8 mouse cellular contexts compared by ENCODE assay signal in genomic region chr1:97726730-97727129, GRCm38 (mm10). TPM values are rescaled to one million over a fixed set of nuclear protein-coding genes. Genes with fewer than 3 reads are reported as not detected.
A peak's percentile ranks its signal among the peaks of the same experiment; 100 is the strongest.
DNase-seq lines count a peak whose midpoint lies in the region; ATAC-seq and TF ChIP-seq lines count a peak whose summit lies in the region.

No protein-coding gene starts in this region.

- no peak for TF ChIP-seq POLR2A in heart, adult 2 months (IDR thresholded peaks at IDR 0.05; ENCODE audit: insufficient read depth, low read depth, low read length)

- no peak overlapping the region for H3K4me2 ChIP-seq in heart, embryonic 12.5 days
- no peak overlapping the region for H3K4me2 ChIP-seq in midbrain, embryonic 14.5 days (ENCODE audit: low read length)

- H3K36me3 ChIP-seq in heart, adult 2 months (ENCODE audit: control insufficient read depth, insufficient read depth, low read length), result peaks cover 4% of the 10 kb centered on the region
- peaks cover 29% of the 10 kb centered on the region for H3K36me3 ChIP-seq in heart, embryonic 12.5 days
- H3K36me3 ChIP-seq in midbrain, embryonic 14.5 days (ENCODE audit: control insufficient read depth, insufficient read depth, low read length), result peaks cover 43% of the 10 kb centered on the region
- H3K36me3 ChIP-seq in midbrain, embryonic 10.5 days, result peaks cover 48% of the 10 kb centered on the region

- intact Hi-C loops in heart, adult 2 months (cut with DNase I), result loop anchor here (2.0 kb wide), 1 partner anchor 74 kb away; no protein-coding TSS in a partner anchor

- H3K9ac ChIP-seq in heart, adult 2 months (ENCODE audit: low read depth, low read length), result no peak overlapping the region
- no peak overlapping the region for H3K9ac ChIP-seq in heart, embryonic 12.5 days
- H3K9ac ChIP-seq in midbrain, embryonic 14.5 days (replicated peaks; ENCODE audit: low read length), result no peak overlapping the region

- no peak for ATAC-seq in heart, embryonic 12.5 days (ENCODE audit: insufficient number of reproducible peaks, low FRiP score)
- no peak for ATAC-seq in midbrain, embryonic 14.5 days (ENCODE audit: low FRiP score, low TSS enrichment)
- peak; percentile 89 for ATAC-seq in megakaryocyte-erythroid progenitor cell, adult 5-6 weeks (replicated peaks; ENCODE audit: low FRiP score, low TSS enrichment, poor library complexity, severe bottlenecking)

- DNase-seq in heart, adult 2 months, result no peak
- DNase-seq in midbrain, embryonic 14.5 days, result peak; percentile 35
- no peak for DNase-seq in midbrain, embryonic 10.5 days (ENCODE audit: low spot score)
- DNase-seq in R1 (ENCODE audit: low read depth, low spot score), result peak; percentile 49
- DNase-seq in T-cell, adult 2 months (ENCODE audit: low spot score), result no peak
- DNase-seq in thymus, adult 18-20 months, result no peak

- H3K4me3 ChIP-seq in heart, adult 2 months, result no peak overlapping the region
- no peak overlapping the region for H3K4me3 ChIP-seq in heart, embryonic 12.5 days
- no peak overlapping the region for H3K4me3 ChIP-seq in midbrain, embryonic 14.5 days (replicated peaks; ENCODE audit: low read depth, low read length)
- no peak overlapping the region for H3K4me3 ChIP-seq in midbrain, embryonic 10.5 days

- H3K79me2 ChIP-seq in heart, adult 2 months (replicated peaks; ENCODE audit: control insufficient read depth, insufficient read depth, low read length), result no peaks in the 10 kb centered on the region

- TF ChIP-seq CTCF in heart, adult 2 months (IDR thresholded peaks at IDR 0.05), result peak; percentile 49

- no peaks in the 10 kb centered on the region for H3K27me3 ChIP-seq in heart, adult 2 months (ENCODE audit: control insufficient read depth, insufficient read depth, low read length)
- no peaks in the 10 kb centered on the region for H3K27me3 ChIP-seq in heart, embryonic 12.5 days (replicated peaks)
- no peaks in the 10 kb centered on the region for H3K27me3 ChIP-seq in midbrain, embryonic 14.5 days (ENCODE audit: control insufficient read depth, insufficient read depth, low read length)
- no peaks in the 10 kb centered on the region for H3K27me3 ChIP-seq in midbrain, embryonic 10.5 days (ENCODE audit: low read depth, poor library complexity, severe bottlenecking)

- no peak overlapping the region for H3K27ac ChIP-seq in heart, adult 2 months
- no peak overlapping the region for H3K27ac ChIP-seq in heart, embryonic 12.5 days (ENCODE audit: poor library complexity, severe bottlenecking)
- H3K27ac ChIP-seq in midbrain, embryonic 14.5 days (replicated peaks; ENCODE audit: low read depth, low read length), result no peak overlapping the region
- H3K27ac ChIP-seq in midbrain, embryonic 10.5 days (replicated peaks), result no peak overlapping the region

- no peak for TF ChIP-seq EP300 in heart, adult 2 months (IDR thresholded peaks at IDR 0.05; ENCODE audit: insufficient read depth, low read depth, low read length)

- no peaks in the 10 kb centered on the region for H3K9me3 ChIP-seq in heart, embryonic 12.5 days (replicated peaks)
- no peaks in the 10 kb centered on the region for H3K9me3 ChIP-seq in midbrain, embryonic 14.5 days (ENCODE audit: control insufficient read depth, low read length)
- H3K9me3 ChIP-seq in midbrain, embryonic 10.5 days (replicated peaks), result no peaks in the 10 kb centered on the region

- 73% methylated on average over 2 of the region's 2 CpGs for WGBS in heart, adult 2 months
- 69% methylated on average over 2 of the region's 2 CpGs for WGBS in heart, embryonic 12.5 days
- WGBS in midbrain, embryonic 14.5 days, result 77% methylated on average over 2 of the region's 2 CpGs
- WGBS in midbrain, embryonic 10.5 days, result 72% methylated on average over 2 of the region's 2 CpGs

- H3K4me1 ChIP-seq in heart, adult 2 months (ENCODE audit: control insufficient read depth, insufficient read depth, low read length), result no peaks in the 10 kb centered on the region
- H3K4me1 ChIP-seq in heart, embryonic 12.5 days (replicated peaks), result no peaks in the 10 kb centered on the region
- no peaks in the 10 kb centered on the region for H3K4me1 ChIP-seq in midbrain, embryonic 14.5 days (ENCODE audit: control insufficient read depth, insufficient read depth, low read length)
- no peaks in the 10 kb centered on the region for H3K4me1 ChIP-seq in midbrain, embryonic 10.5 days

RNA-seq across cellular contexts. Expression of gene Gin1, which starts 43.2 kb away (rescaled TPM):
- 1 to 10 TPM; 6.1 to 9.9 TPM for total RNA-seq in heart, adult 2 months (2021)
- polyA plus RNA-seq in heart, adult 2 months (2012; rRNA removed), result 2.7 and 6.1 TPM in 2 replicates
- 17.1 and 17.8 TPM in 2 replicates for polyA plus RNA-seq in heart, embryonic 12.5 days (2016; fragmentation: Nextera tagmentation; extraction: Ambion mirVana)
- 12.7 and 14.6 TPM in 2 replicates for polyA plus RNA-seq in midbrain, embryonic 14.5 days (2014; fragmentation: Nextera tagmentation; extraction: Ambion mirVana)
- polyA plus RNA-seq in midbrain, embryonic 10.5 days (2016; fragmentation: Nextera tagmentation; extraction: Ambion mirVana), result 18.0 and 19.2 TPM in 2 replicates
- 24.4 and 45.6 TPM in 2 replicates for total RNA-seq in megakaryocyte-erythroid progenitor cell, adult 5-6 weeks (2014; fragmentation: Nextera tagmentation)
- 20.6 and 26.7 TPM in 2 replicates for total RNA-seq in megakaryocyte-erythroid progenitor cell, adult 5-6 weeks (2017)

RNA-seq across cellular contexts. Expression of gene Ppip5k2, which starts 43.5 kb away (rescaled TPM):
- total RNA-seq in heart, adult 2 months (2021), result 10 to 100 TPM; 69.8 to 84.1 TPM
- polyA plus RNA-seq in heart, adult 2 months (2012; rRNA removed), result 26.9 and 41.7 TPM in 2 replicates
- 50.8 and 50.9 TPM in 2 replicates for polyA plus RNA-seq in heart, embryonic 12.5 days (2016; fragmentation: Nextera tagmentation; extraction: Ambion mirVana)
- polyA plus RNA-seq in midbrain, embryonic 14.5 days (2014; fragmentation: Nextera tagmentation; extraction: Ambion mirVana), result 64.1 and 83.0 TPM in 2 replicates
- 37.4 and 41.9 TPM in 2 replicates for polyA plus RNA-seq in midbrain, embryonic 10.5 days (2016; fragmentation: Nextera tagmentation; extraction: Ambion mirVana)
- 46.1 and 56.8 TPM in 2 replicates for total RNA-seq in megakaryocyte-erythroid progenitor cell, adult 5-6 weeks (2014; fragmentation: Nextera tagmentation)
- 54.8 and 61.1 TPM in 2 replicates for total RNA-seq in megakaryocyte-erythroid progenitor cell, adult 5-6 weeks (2017)

Comparison
In these comparisons a context has a peak if more than half of its experiments do, and no peak if none do; other contexts are left out.
1. DNase-seq: peak in midbrain, embryonic 14.5 days (single experiment) and R1 (single experiment); none in heart, adult 2 months (0 of 2), midbrain, embryonic 10.5 days (single experiment), T-cell, adult 2 months (single experiment) and thymus, adult 18-20 months (0 of 2).